Mouse (Mus musculus): ENCODE data around the gene Gm10518.

DNA sequence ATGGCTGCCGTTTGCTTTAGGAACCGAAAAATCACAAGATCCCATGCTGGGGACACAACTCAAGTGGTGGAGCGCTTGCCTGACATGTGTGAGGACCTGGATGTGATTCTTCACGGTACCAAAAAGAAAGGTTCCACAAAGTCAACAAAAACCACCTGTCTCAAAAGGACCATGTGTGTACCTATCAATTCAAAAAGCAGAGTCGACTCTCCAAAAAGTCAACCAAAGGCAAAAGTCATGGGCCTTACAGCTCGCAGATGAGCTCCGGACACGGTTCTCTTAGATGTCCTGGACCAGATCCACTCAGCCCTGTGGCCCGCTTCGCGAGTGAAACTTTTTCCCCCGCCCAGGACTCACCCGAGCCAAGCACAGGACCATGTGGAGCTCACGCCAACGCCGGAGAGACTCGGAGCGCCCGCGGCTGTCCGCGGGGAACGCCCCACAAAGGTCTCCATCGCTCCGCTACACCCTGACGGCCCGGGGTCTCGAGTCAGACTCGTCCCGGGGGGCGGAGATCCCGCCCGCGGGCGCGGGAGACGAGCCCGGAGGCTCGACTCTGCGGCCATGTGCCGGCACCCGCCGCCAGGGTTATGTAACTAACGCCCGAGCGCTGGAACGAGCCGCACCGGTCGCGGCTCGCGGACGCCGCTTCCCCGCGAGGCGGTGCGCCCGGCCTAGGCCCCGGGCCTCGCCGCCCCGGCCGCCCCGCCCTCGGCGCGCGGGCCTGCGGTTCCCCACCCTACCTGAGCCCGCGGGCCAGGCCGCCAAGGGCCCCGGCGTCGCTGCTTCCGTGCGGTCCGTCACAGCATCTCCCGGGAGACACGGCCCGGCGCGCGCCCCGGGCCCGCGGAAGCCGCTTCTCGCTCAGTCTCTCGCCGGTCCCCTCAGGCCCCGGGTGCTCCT is at the start of gene Gm10518:
- TF ChIP-seq POLR2A (IDR thresholded peaks at IDR 0.05; ENCODE audit: borderline replicate concordance, extremely low read depth, insufficient read depth, insufficient read length, poor library complexity, severe bottlenecking) (no peak), CTCF (IDR thresholded peaks at IDR 0.05; ENCODE audit: borderline replicate concordance, extremely low read depth, insufficient read depth, insufficient read length) (no peak)

Measured in brain, embryonic 14.5 days (tissue).